Mouse (Mus musculus): Measurements from ENCODE around the gene Pde6g. TPM values are rescaled to one million over a fixed set of nuclear protein-coding genes. Genes with fewer than 3 reads are reported as not detected.

Pde6g gene
- 0.30 TPM for polyA plus RNA-seq (2017; shearing (Covaris generic))

GRCm38 (mm10) chr11:120453306-120453705 lies at the start of gene Pde6g:
Gene Pde6g, minus strand, starts transcription at chr11:120453500.

GRCm38 (mm10) chr11:120491317-120492023 lies 38.2 kb upstream of the Pde6g start, which contains the start of gene Slc25a10:
Gene Slc25a10, plus strand, starts transcription at chr11:120491840.

DNA sequence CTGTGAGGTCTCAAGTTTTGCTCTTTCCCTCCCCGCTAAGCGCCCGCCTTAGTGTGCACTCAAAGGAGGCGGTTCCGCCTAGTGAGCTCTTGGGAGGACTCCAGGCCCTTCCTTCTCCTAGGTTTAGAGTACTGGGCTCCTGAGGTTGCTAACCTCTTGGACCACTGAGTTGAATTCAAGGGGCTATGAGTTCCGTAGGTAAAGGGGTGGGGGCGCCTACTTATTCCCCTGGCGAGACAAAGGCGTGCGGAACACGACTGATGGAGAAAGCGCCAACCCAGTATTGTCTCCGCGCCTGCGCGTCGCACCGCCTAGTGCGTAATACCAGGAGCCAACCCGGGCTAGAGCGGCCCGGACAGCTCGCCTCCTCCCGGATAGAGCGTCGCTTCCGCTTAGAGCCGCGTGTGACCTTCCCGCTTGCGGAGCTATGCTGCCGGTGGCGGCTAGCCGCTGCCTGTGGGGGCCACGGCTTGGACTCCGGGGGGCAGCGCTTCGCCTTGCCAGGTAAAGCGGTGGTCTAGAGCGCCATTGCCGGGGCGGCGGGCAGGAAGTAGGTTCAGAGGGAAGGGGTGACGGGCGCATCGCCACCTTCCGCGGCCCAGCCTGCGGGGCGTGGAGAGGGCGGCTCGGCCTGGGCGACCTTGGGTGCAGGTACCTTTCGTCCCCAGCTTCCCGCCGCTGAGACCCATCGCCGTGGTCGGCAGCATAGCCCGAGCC lies 31.1 kb upstream of the Pde6g start, which contains the start of gene Mrpl12:
TSS of gene Mrpl12 (plus strand) at position 349 of the 717 bp plus-strand sequence.

GRCm38 (mm10) chr11:120467051-120467735 lies 13.9 kb upstream of the Pde6g start, which contains the start of gene Arl16:
Gene Arl16, minus strand, starts transcription at chr11:120467607.

DNA sequence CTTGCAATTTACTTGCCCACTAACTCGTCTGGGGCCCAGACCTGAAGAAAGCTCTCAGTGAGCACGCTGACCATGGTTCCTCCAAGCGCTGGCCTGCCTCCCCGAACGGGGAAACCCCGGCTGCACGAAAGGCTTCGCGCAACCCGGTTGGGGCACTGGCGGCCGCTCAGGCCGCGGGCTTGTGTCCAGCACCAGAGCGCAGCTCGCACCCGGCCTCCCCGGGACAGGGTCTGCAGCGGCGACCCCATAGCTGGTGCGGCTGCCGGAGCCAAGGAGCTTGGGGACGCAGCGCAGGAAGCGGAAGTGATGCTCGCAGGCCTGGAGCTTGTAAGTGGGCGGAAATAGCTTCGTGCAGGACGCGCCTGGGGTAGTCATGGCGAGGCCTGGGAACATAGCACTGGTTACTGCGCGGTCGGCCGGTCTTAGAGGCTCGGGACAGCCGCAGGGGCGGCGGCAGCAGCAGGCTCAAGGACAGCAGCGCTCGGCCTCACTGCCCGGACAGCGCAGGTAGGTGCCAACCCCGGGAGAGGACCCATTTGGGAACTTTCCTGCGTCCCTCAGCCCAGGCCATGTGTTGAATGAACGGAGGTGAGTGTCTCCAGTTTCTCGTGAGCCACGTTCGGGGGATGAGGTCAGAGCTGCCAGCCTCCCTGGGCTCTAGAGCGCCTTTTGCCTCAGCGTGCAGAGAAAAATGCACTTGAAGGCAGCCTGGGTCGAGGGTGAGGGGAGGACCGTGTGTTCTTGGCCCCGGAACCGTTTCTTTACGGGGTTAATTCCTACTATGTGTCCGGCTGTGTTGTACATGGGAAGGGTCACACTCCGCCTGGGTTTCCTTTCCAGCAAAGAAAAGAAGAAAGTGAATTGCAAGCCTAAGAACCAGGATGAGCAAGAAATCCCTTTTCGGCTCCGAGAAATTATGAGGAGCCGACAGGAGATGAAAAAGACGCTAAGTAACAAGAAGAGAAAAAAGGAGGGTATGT lies 4.8 kb upstream of the Pde6g start, which contains the start of the genes Oxld1 and Ccdc137:
TSS of gene Oxld1 (minus strand) at position 297 of the 980 bp plus-strand sequence.
TSS of gene Ccdc137 (plus strand) at position 344 of the 980 bp plus-strand sequence.

GRCm38 (mm10) chr11:120442344-120442743 lies 11.0 kb downstream of the Pde6g start, which contains the start of gene Tspan10:
Gene Tspan10, plus strand, starts transcription at chr11:120442644.

GRCm38 (mm10) chr11:120437152-120437856 lies 16.0 kb downstream of the Pde6g start, which contains the start of gene Nploc4:
Gene Nploc4, minus strand, starts transcription at chr11:120437708.

Other genes starting within 250 kb of the Pde6g start
- gene Bahcc1, start 220.6 kb downstream of the Pde6g start, polyA plus RNA-seq (2017; shearing (Covaris generic)): not detected
- 2,599 TPM for gene Actg1, start 105.0 kb downstream of the Pde6g start, polyA plus RNA-seq (2017; shearing (Covaris generic))
- 0.16 TPM for gene Fscn2, start 92.0 kb downstream of the Pde6g start, polyA plus RNA-seq (2017; shearing (Covaris generic))
- 29.3 TPM for gene Faap100, start 74.7 kb downstream of the Pde6g start, polyA plus RNA-seq (2017; shearing (Covaris generic))
- gene Nploc4, start 15.8 kb downstream of the Pde6g start, polyA plus RNA-seq (2017; shearing (Covaris generic)): 7.2 TPM
- not detected for gene Tspan10, start 10.9 kb downstream of the Pde6g start, polyA plus RNA-seq (2017; shearing (Covaris generic))
- 5.6 TPM for gene Oxld1, start 4.6 kb upstream of the Pde6g start, polyA plus RNA-seq (2017; shearing (Covaris generic))
- 50.8 TPM for gene Ccdc137, start 4.6 kb upstream of the Pde6g start, polyA plus RNA-seq (2017; shearing (Covaris generic))
- gene Arl16, start 14.1 kb upstream of the Pde6g start, polyA plus RNA-seq (2017; shearing (Covaris generic)): 42.3 TPM
- gene Mrpl12, start 31.1 kb upstream of the Pde6g start, polyA plus RNA-seq (2017; shearing (Covaris generic)): 84.8 TPM
- gene Slc25a10, start 38.3 kb upstream of the Pde6g start, polyA plus RNA-seq (2017; shearing (Covaris generic)): 12.9 TPM
- gene Gcgr, start 77.2 kb upstream of the Pde6g start, polyA plus RNA-seq (2017; shearing (Covaris generic)): not detected
- 95.6 TPM for gene Mcrip1, start 96.2 kb upstream of the Pde6g start, polyA plus RNA-seq (2017; shearing (Covaris generic))
- gene Ppp1r27, start 97.6 kb upstream of the Pde6g start, polyA plus RNA-seq (2017; shearing (Covaris generic)): not detected
- 224 TPM for gene P4hb, start 119.8 kb upstream of the Pde6g start, polyA plus RNA-seq (2017; shearing (Covaris generic))
- 899 TPM for gene Arhgdia, start 128.1 kb upstream of the Pde6g start, polyA plus RNA-seq (2017; shearing (Covaris generic))
- gene Alyref, start 144.9 kb upstream of the Pde6g start, polyA plus RNA-seq (2017; shearing (Covaris generic)): 3.4 TPM
- 147 TPM for gene Anapc11, start 144.9 kb upstream of the Pde6g start, polyA plus RNA-seq (2017; shearing (Covaris generic))
- gene Npb, start 155.0 kb upstream of the Pde6g start, polyA plus RNA-seq (2017; shearing (Covaris generic)): 0.92 TPM
- gene Pcyt2, start 164.4 kb upstream of the Pde6g start, polyA plus RNA-seq (2017; shearing (Covaris generic)): 206 TPM
- 128 TPM for gene Sirt7, start 171.7 kb upstream of the Pde6g start, polyA plus RNA-seq (2017; shearing (Covaris generic))
- gene Mafg, start 180.1 kb upstream of the Pde6g start, polyA plus RNA-seq (2017; shearing (Covaris generic)): 8.0 TPM
- gene Pycr1, start 190.3 kb upstream of the Pde6g start, polyA plus RNA-seq (2017; shearing (Covaris generic)): 0.72 TPM
- 0.40 TPM for gene Myadml2, start 194.7 kb upstream of the Pde6g start, polyA plus RNA-seq (2017; shearing (Covaris generic))
- not detected for gene Notum, start 207.7 kb upstream of the Pde6g start, polyA plus RNA-seq (2017; shearing (Covaris generic))
- 104 TPM for gene Aspscr1, start 219.5 kb upstream of the Pde6g start, polyA plus RNA-seq (2017; shearing (Covaris generic))